Mouse (Mus musculus) neural tube, embryonic 14.5 days (tissue): ENCODE data around the gene Timm23. TPM values are rescaled to one million over a fixed set of nuclear protein-coding genes. Genes with fewer than 3 reads are reported as not detected.

ENCODE experiments used
- ATAC-seq: fragments of 200-750 bp; cut with Nextera tagmentation; 2 replicates; pipeline ENCODE4 v1.8.0; 2017; ENCODE audit warnings: low read depth, mild to moderate bottlenecking, moderate TSS enrichment, moderate library complexity
- H3K27ac ChIP-seq: fragments of 300-500 bp; sonication (generic); 2 replicates; pipeline ENCODE4 v1.5.1; 2014; ENCODE audit warnings: low read depth, mild to moderate bottlenecking, control low read depth, low read length, moderate library complexity, mixed read lengths
- H3K27me3 ChIP-seq: fragments of 300-500 bp; sonication (generic); 2 replicates; pipeline ENCODE4 v1.6.1; 2014; ENCODE audit warnings: low read length; ENCODE audit not compliant: control insufficient read depth, insufficient read depth
- H3K36me3 ChIP-seq: fragments of 300-500 bp; sonication (generic); 2 replicates; pipeline ENCODE4 v1.6.1; 2014; ENCODE audit warnings: low read length, mixed read lengths; ENCODE audit not compliant: control insufficient read depth, insufficient read depth
- H3K4me1 ChIP-seq: fragments of 300-500 bp; sonication (generic); 2 replicates; pipeline ENCODE4 v1.6.1; 2014; ENCODE audit warnings: low read length; ENCODE audit not compliant: control insufficient read depth, insufficient read depth
- H3K4me2 ChIP-seq: fragments of 300-500 bp; sonication (generic); 2 replicates; pipeline ENCODE4 v1.6.1; 2014; ENCODE audit warnings: mild to moderate bottlenecking, low read depth, low read length, control low read depth
- H3K4me3 ChIP-seq: fragments of 300-500 bp; sonication (generic); 2 replicates; pipeline ENCODE4 v1.5.1; 2014; ENCODE audit warnings: low read depth, low read length, control low read depth, mixed read lengths
- H3K9ac ChIP-seq: fragments of 300-500 bp; sonication (generic); replicated peaks from 2 replicates; pipeline ENCODE4 v1.6.1; 2014; ENCODE audit warnings: low read depth, mild to moderate bottlenecking, control low read depth, low read length, mixed read lengths
- H3K9me3 ChIP-seq: fragments of 300-500 bp; sonication (generic); 2 replicates; pipeline ENCODE4 v1.6.1; 2016; ENCODE audit warnings: low read length; ENCODE audit not compliant: control insufficient read depth
- WGBS: fragments of 180-500 bp; shearing (Covaris S2); extraction: QIAGEN DNeasy Blood & Tissue Kit; methylation state at CpG from one replicate; pipeline ENCODE4 v1.1.7; 2014; 5-methylcytosine and 5-hydroxymethylcytosine counted together
- polyA plus RNA-seq: library from polyadenylated mRNA; unstranded; fragments of >200 nt; fragmentation: Nextera tagmentation; extraction: Ambion mirVana; gene quantifications from 2 replicates; pipeline ENCODE4 v1.2.1, GENCODE M21; 2014

Timm23 gene
- polyA plus RNA-seq, 1 experiment from 2014 or later = 250 TPM

DNA sequence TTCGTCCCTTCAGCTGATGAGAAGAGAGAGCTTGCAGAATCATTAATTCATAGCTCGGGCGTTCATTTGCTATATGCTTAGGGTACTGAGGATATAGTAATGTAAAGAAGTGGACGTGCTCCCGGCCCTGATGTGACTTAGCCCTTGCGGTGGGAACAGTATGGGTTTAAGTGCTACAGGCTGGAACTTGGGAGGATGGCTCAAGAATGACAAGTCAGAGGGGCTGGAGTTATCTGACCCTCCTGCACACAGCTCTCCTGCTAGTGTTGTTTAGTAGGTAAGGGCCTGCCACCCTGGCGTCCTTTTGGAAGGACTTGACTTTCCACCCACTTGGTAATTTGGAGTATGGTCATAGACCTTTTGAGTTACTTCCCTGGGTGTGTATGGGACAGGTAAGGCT lies 41.1 kb downstream of the Timm23 start:
- WGBS = 36% methylated on average over 7 of the region's 7 CpGs

DNA sequence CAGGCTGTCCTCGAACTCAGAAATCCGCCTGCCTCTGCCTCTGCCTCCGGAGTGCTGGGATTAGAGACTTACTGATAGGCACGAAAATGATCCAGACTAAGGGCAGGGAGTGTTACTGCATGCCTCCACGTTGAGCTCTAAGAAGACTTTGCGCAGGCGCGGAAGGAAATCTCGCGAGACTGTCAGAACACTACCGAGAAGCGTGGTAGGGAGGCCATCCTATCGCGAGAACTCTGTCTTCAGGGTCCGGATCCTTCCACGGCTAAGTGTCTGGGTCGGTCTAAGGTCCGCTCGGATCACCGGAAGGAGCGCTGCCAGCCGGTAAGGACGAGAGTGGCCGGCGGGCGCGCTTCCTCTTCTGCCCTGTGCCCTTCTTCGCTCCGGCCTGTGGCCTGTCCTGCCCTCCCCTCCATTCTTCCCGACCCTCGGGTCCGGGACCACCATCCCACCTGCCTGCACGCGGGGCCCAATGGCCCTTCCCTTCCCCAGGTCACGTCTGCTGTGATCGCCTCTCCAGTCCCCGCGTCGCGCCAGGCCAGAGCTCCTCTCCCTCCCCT lies 41.9 kb downstream of the Timm23 start, which contains the start of gene Ncoa4:
Ncoa4 (plus strand) TSS at position 176 of the 557 bp plus-strand sequence.
- Histone ChIP-seq H3K4me1 (peaks cover 15% of the 10 kb centered on the region), H3K27me3 (no peaks in the 10 kb centered on the region), H3K4me2 (peak within 1 kb of the TSS; percentile 93), H3K9me3 (no peaks in the 10 kb centered on the region), H3K4me3 (peak within 1 kb of the TSS; percentile 89), H3K27ac (peak within 1 kb of the TSS; percentile 85), H3K9ac (peak within 1 kb of the TSS; percentile 91), H3K36me3 (no peaks in the 10 kb centered on the region)
- WGBS = under 1% methylated on average over 34 of the region's 40 CpGs
- peak; percentile 97 for ATAC-seq

More for the DNA sequence above, 41.1 kb downstream of the Timm23 start:
- H3K4me1 ChIP-seq = peaks cover 21% of the 10 kb centered on the region
- H3K27ac ChIP-seq = no peak overlapping the region
- H3K4me2 ChIP-seq = peak overlapping the region; percentile 93
- no peaks in the 10 kb centered on the region for H3K9me3 ChIP-seq
- peak overlapping the region; percentile 91 for H3K9ac ChIP-seq
- H3K4me3 ChIP-seq = peak overlapping the region; percentile 89
- H3K27me3 ChIP-seq = no peaks in the 10 kb centered on the region
- ATAC-seq = no peak
- H3K36me3 ChIP-seq = no peaks in the 10 kb centered on the region

DNA sequence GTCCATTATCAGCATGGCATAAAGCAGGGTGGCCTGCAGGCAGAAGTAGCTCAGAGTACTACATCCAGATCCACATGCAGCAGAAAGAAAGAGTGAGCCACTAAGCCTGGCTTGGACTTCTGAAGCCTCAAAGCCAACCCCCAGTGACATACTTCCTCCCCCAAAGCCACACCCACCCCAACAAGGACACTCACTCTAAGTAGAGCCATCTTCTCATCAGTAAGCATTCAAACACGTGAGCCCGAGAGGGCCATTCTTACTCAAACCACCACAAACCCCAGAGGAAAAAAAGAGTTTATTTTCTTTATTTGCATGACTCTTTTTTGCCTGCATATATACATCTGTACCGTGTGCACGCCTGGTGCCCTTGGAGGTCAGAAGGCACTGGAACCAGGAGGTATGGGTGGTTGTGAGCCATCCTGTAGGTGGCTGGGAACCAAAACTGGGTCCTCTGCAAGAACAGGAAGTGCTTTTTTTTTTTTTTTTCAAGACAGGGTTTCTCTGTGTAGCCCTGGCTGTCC lies 42.5 kb downstream of the Timm23 start:
- Histone ChIP-seq H3K9ac (peak overlapping the region; percentile 91), H3K9me3 (no peaks in the 10 kb centered on the region), H3K4me2 (peak overlapping the region; percentile 93), H3K36me3 (no peaks in the 10 kb centered on the region), H3K27me3 (no peaks in the 10 kb centered on the region), H3K27ac (peak overlapping the region; percentile 85), H3K4me1 (peaks cover 15% of the 10 kb centered on the region), H3K4me3 (peak overlapping the region; percentile 89)
- 30% methylated on average over 4 of the region's 4 CpGs for WGBS
- ATAC-seq = peak; percentile 15

DNA sequence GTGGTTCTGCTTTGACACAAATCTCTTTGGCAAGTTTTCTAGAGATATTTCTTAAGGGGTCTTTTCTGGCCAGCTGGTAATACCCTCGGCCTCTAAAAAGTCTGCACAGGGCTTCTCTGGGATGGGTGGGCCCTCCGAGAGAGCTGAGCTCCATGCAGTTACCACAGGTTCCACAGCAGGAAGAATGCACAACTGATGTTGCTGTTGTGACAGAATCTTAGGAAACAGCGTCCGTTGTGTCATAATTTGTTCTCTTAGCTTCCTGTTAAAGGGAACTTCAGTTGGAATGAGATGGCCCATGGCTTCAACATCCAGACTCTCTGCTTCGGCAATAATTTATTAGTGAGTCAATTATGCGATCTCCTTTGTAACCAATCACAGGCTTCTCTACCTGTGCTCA lies 46.9 kb downstream of the Timm23 start:
- no peak overlapping the region for H3K4me2 ChIP-seq
- H3K4me1 ChIP-seq = peaks cover 5% of the 10 kb centered on the region; the same call in 1 of the 2 replicates
- WGBS = 93% methylated on average over 6 of the region's 6 CpGs

DNA sequence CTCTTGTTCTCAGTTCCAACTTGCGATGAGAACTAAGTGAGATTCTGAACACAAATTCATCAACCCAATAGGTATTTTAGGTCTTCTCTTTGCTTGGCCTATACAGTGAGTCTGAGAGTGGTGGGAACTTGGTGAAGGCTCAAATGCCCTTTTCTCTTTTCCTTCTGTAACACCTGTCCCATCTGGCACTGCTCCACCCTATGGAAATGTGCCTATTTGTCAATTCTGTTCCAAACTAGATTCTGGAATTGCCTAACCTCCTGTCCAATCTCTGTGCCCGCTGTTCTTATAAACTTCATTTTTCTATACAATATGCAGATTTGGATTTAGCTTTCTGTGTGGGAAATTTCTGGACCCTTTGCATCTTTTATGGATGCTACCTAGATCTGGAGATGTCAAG lies 48.5 kb downstream of the Timm23 start:
- Histone ChIP-seq H3K4me3 (no peak overlapping the region), H3K9ac (no peak overlapping the region), H3K27me3 (no peaks in the 10 kb centered on the region), H3K4me1 (no peaks in the 10 kb centered on the region), H3K36me3 (no peaks in the 10 kb centered on the region), H3K27ac (no peak overlapping the region), H3K4me2 (no peak overlapping the region), H3K9me3 (no peaks in the 10 kb centered on the region)
- 92% methylated on average over 2 of the region's 2 CpGs for WGBS
- no peak for ATAC-seq

More for the DNA sequence above, 46.9 kb downstream of the Timm23 start:
- H3K27ac ChIP-seq = no peak overlapping the region
- no peaks in the 10 kb centered on the region for H3K9me3 ChIP-seq
- no peak overlapping the region for H3K9ac ChIP-seq
- no peaks in the 10 kb centered on the region for H3K27me3 ChIP-seq
- H3K36me3 ChIP-seq = no peaks in the 10 kb centered on the region
- ATAC-seq = no peak
- H3K4me3 ChIP-seq = no peak overlapping the region

DNA sequence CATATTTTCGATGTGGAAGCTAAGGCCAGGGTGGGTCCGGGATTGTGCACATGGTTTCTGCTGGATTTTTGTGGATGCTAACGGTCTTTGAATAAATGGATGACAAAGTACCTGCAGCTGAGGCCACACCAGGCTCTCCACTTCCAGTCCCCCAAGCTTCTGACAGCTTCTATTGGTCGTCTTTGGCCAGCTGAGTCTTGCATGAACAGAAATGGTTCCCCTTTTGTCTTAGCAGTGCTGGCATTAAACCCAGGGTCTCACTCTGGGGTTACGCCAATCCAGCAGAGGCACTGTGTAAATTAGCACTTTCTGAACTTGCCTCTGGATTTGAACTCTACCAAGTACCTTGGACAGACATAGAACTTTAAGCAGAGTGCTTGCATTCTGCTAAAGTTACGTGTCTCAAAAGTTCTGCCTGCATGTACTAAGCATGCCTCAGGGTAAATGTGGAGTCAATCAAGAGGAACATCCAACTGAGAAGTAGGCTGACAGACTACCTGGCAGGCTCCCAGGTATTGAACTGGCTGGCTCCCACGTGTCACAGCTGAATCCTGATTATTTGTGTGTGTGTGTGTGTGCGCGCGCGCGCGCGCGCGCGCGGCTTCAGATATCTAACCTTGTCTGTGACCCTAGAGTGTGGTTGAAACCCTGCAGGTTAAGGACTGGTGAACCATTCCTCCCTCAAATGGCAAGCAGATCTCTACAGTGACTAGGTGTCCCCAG lies 49.3 kb downstream of the Timm23 start:
- no peak for ATAC-seq
- Histone ChIP-seq H3K4me1 (no peaks in the 10 kb centered on the region), H3K27ac (no peak overlapping the region), H3K4me2 (no peak overlapping the region), H3K4me3 (no peak overlapping the region), H3K9me3 (peaks cover 4% of the 10 kb centered on the region; the same call in 1 of the 2 replicates), H3K9ac (no peak overlapping the region), H3K27me3 (no peaks in the 10 kb centered on the region), H3K36me3 (no peaks in the 10 kb centered on the region)
- 92% methylated on average over 18 of the region's 18 CpGs for WGBS

DNA sequence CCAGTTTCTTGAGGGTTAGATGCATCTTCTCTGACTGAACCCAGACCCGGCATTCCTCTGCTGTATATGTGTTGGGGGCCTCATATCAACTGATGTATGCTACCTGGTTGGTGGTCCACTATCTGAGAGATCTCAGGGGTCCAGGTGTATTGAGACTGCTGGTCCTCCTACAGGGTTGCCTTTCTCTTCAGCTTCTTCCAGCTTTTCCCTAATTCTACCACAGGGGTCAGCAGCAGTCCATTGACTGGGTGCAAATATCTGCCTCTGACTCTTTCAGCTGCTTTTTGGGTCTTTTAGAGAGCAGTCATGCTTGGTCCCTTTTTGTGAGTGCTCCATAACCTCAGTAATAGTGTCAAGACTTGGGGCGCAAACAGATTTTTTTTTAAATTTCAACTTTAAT lies 50.8 kb downstream of the Timm23 start:
- H3K4me2 ChIP-seq = no peak overlapping the region
- peaks cover 4% of the 10 kb centered on the region; the same call in 1 of the 2 replicates for H3K9me3 ChIP-seq
- H3K36me3 ChIP-seq = no peaks in the 10 kb centered on the region
- H3K27me3 ChIP-seq = no peaks in the 10 kb centered on the region
- H3K4me1 ChIP-seq = no peaks in the 10 kb centered on the region
- ATAC-seq = no peak
- H3K9ac ChIP-seq = no peak overlapping the region
- no peak overlapping the region for H3K4me3 ChIP-seq
- no peak overlapping the region for H3K27ac ChIP-seq
- 96% methylated on average over 2 of the region's 2 CpGs for whole genome bisulfite sequencing

DNA sequence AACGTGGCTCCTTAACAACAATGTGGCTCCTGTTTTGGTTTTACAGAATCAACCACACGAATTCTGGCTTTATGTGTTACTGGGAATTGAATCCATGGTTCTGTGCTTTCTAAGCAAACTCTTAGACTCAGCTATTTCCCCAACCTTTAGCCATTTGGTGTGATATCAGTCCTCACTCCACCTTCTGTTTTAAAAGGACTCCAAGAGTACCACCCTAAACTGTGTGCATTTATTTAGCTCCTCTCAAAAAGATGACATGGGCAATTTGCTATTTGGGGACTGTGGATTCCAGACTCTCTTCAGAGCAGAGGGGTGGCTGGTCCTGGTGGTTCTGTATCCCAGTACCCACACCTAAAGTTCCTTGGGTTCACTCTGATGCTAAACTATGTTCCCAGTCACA lies 55.1 kb downstream of the Timm23 start:
- ATAC-seq = no peak
- Histone ChIP-seq H3K27ac (no peak overlapping the region), H3K4me2 (no peak overlapping the region), H3K9ac (no peak overlapping the region), H3K4me3 (no peak overlapping the region), H3K9me3 (peaks cover 4% of the 10 kb centered on the region; the same call in 1 of the 2 replicates), H3K4me1 (no peaks in the 10 kb centered on the region), H3K36me3 (no peaks in the 10 kb centered on the region), H3K27me3 (no peaks in the 10 kb centered on the region)
- WGBS = 67% methylated on average over 2 of the region's 2 CpGs
